Mouse (Mus musculus): ENCODE results near the gene Gabrr3. TPM values are rescaled to one million over a fixed set of nuclear protein-coding genes. Genes with fewer than 3 reads are reported as not detected.

The Gabrr3 gene
- 0.11 TPM in 1 of 2 replicates, not detected in the other for polyA plus RNA-seq (2014; fragmentation: Nextera tagmentation; extraction: Ambion mirVana)

- H3K9ac ChIP-seq (ENCODE audit: low read length): no peak within 1 kb of the TSS
- no peaks in the 10 kb centered on the region for H3K4me1 ChIP-seq (ENCODE audit: control insufficient read depth, insufficient read depth, low read length)
- no peak for ATAC-seq (ENCODE audit: insufficient read depth, low FRiP score, low TSS enrichment)
- no peak within 1 kb of the TSS for H3K4me2 ChIP-seq (ENCODE audit: low read depth)
- no peaks in the 10 kb centered on the region for H3K27me3 ChIP-seq (ENCODE audit: control insufficient read depth, insufficient read depth, low read length)
- no peaks in the 10 kb centered on the region for H3K9me3 ChIP-seq (ENCODE audit: control insufficient read depth, low read length)
- 77% methylated on average over 5 of the region's 5 CpGs for WGBS
- no peak within 1 kb of the TSS for H3K27ac ChIP-seq (ENCODE audit: low read depth, low read length)
- DNase-seq (ENCODE audit: low spot score): no peak
- H3K36me3 ChIP-seq (ENCODE audit: control insufficient read depth, insufficient read depth, low read length): no peaks in the 10 kb centered on the region
- no peak within 1 kb of the TSS for H3K4me3 ChIP-seq (ENCODE audit: low read depth, low read length)
These were observed at the start of gene Gabrr3 for GRCm38 (mm10) chr16:59407032-59407431. Gabrr3 (plus strand) TSS chr16:59407332.

- H3K27ac ChIP-seq (ENCODE audit: low read depth, low read length): no peak within 1 kb of the TSS
These were observed 43.2 kb upstream of the Gabrr3 start, which contains the start of gene Olfr209 for GRCm38 (mm10) chr16:59363893-59364292. Olfr209 (minus strand) TSS chr16:59363993.

GRCm38 (mm10) chr16:59393300-59393699 lies 13.8 kb upstream of the Gabrr3 start:
- no peak for DNase-seq (ENCODE audit: low spot score)
- WGBS: 87% methylated on average over 3 of the region's 3 CpGs
- no peak overlapping the region for H3K9ac ChIP-seq (ENCODE audit: low read length)
- no peak overlapping the region for H3K4me2 ChIP-seq (ENCODE audit: low read depth)
- H3K27me3 ChIP-seq (ENCODE audit: control insufficient read depth, insufficient read depth, low read length): no peaks in the 10 kb centered on the region
- H3K4me3 ChIP-seq (ENCODE audit: low read depth, low read length): no peak overlapping the region
- H3K36me3 ChIP-seq (ENCODE audit: control insufficient read depth, insufficient read depth, low read length): no peaks in the 10 kb centered on the region
- H3K27ac ChIP-seq (ENCODE audit: low read depth, low read length): no peak overlapping the region
- no peaks in the 10 kb centered on the region for H3K4me1 ChIP-seq (ENCODE audit: control insufficient read depth, insufficient read depth, low read length)
- ATAC-seq (ENCODE audit: insufficient read depth, low FRiP score, low TSS enrichment): no peak
- H3K9me3 ChIP-seq (ENCODE audit: control insufficient read depth, low read length): no peaks in the 10 kb centered on the region

More at GRCm38 (mm10) chr16:59363893-59364292, 43.2 kb upstream of the Gabrr3 start, which contains the start of gene Olfr209:
- H3K4me3 ChIP-seq (ENCODE audit: low read depth, low read length): no peak within 1 kb of the TSS
- H3K4me1 ChIP-seq (ENCODE audit: control insufficient read depth, insufficient read depth, low read length): no peaks in the 10 kb centered on the region
- 82% methylated on average over 2 of the region's 2 CpGs for WGBS
- no peak within 1 kb of the TSS for H3K9ac ChIP-seq (ENCODE audit: low read length)
- ATAC-seq (ENCODE audit: insufficient read depth, low FRiP score, low TSS enrichment): no peak
- H3K9me3 ChIP-seq (ENCODE audit: control insufficient read depth, low read length): no peaks in the 10 kb centered on the region
- H3K27me3 ChIP-seq (ENCODE audit: control insufficient read depth, insufficient read depth, low read length): no peaks in the 10 kb centered on the region
- DNase-seq (ENCODE audit: low spot score): no peak
- H3K4me2 ChIP-seq (ENCODE audit: low read depth): no peak within 1 kb of the TSS
- H3K36me3 ChIP-seq (ENCODE audit: control insufficient read depth, insufficient read depth, low read length): no peaks in the 10 kb centered on the region

GRCm38 (mm10) chr16:59401102-59401501 lies 6.0 kb upstream of the Gabrr3 start:
- Histone ChIP-seq H3K4me1 (ENCODE audit: control insufficient read depth, insufficient read depth, low read length) (no peaks in the 10 kb centered on the region), H3K4me2 (ENCODE audit: low read depth) (no peak overlapping the region), H3K4me3 (ENCODE audit: low read depth, low read length) (no peak overlapping the region), H3K9me3 (ENCODE audit: control insufficient read depth, low read length) (no peaks in the 10 kb centered on the region), H3K9ac (ENCODE audit: low read length) (no peak overlapping the region), H3K27ac (ENCODE audit: low read depth, low read length) (no peak overlapping the region), H3K36me3 (ENCODE audit: control insufficient read depth, insufficient read depth, low read length) (no peaks in the 10 kb centered on the region), H3K27me3 (ENCODE audit: control insufficient read depth, insufficient read depth, low read length) (no peaks in the 10 kb centered on the region)
- no peak for ATAC-seq (ENCODE audit: insufficient read depth, low FRiP score, low TSS enrichment)
- WGBS: 74% methylated on average over 7 of the region's 7 CpGs
- no peak for DNase-seq (ENCODE audit: low spot score)

- no peak overlapping the region for H3K27ac ChIP-seq (ENCODE audit: low read depth, low read length)
- no peaks in the 10 kb centered on the region for H3K4me1 ChIP-seq (ENCODE audit: control insufficient read depth, insufficient read depth, low read length)
- 74% methylated on average over 4 of the region's 4 CpGs for WGBS
- no peaks in the 10 kb centered on the region for H3K27me3 ChIP-seq (ENCODE audit: control insufficient read depth, insufficient read depth, low read length)
- H3K36me3 ChIP-seq (ENCODE audit: control insufficient read depth, insufficient read depth, low read length): no peaks in the 10 kb centered on the region
- no peak overlapping the region for H3K4me2 ChIP-seq (ENCODE audit: low read depth)
- H3K9me3 ChIP-seq (ENCODE audit: control insufficient read depth, low read length): no peaks in the 10 kb centered on the region
- H3K4me3 ChIP-seq (ENCODE audit: low read depth, low read length): no peak overlapping the region
- DNase-seq (ENCODE audit: low spot score) (no peak), ATAC-seq (ENCODE audit: insufficient read depth, low FRiP score, low TSS enrichment) (no peak)
- H3K9ac ChIP-seq (ENCODE audit: low read length): no peak overlapping the region
These were observed 5.1 kb upstream of the Gabrr3 start for GRCm38 (mm10) chr16:59401985-59402384.

GRCm38 (mm10) chr16:59403684-59404083 lies 3.4 kb upstream of the Gabrr3 start:
- H3K36me3 ChIP-seq (ENCODE audit: control insufficient read depth, insufficient read depth, low read length): no peaks in the 10 kb centered on the region
- H3K4me2 ChIP-seq (ENCODE audit: low read depth): no peak overlapping the region
- no peak overlapping the region for H3K27ac ChIP-seq (ENCODE audit: low read depth, low read length)
- H3K9me3 ChIP-seq (ENCODE audit: control insufficient read depth, low read length): no peaks in the 10 kb centered on the region
- no peak overlapping the region for H3K9ac ChIP-seq (ENCODE audit: low read length)
- H3K27me3 ChIP-seq (ENCODE audit: control insufficient read depth, insufficient read depth, low read length): no peaks in the 10 kb centered on the region
- peak; percentile 50 for DNase-seq (ENCODE audit: low spot score)
- no peaks in the 10 kb centered on the region for H3K4me1 ChIP-seq (ENCODE audit: control insufficient read depth, insufficient read depth, low read length)
- peak; percentile 58; the same call in 1 of the 2 replicates for ATAC-seq (ENCODE audit: insufficient read depth, low FRiP score, low TSS enrichment)
- 20% methylated on average over 4 of the region's 4 CpGs for WGBS
- H3K4me3 ChIP-seq (ENCODE audit: low read depth, low read length): no peak overlapping the region

GRCm38 (mm10) chr16:59404798-59405197 lies 2.3 kb upstream of the Gabrr3 start:
- H3K9me3 ChIP-seq (ENCODE audit: control insufficient read depth, low read length): no peaks in the 10 kb centered on the region
- 81% methylated on average over 9 of the region's 9 CpGs for WGBS
- no peak overlapping the region for H3K4me3 ChIP-seq (ENCODE audit: low read depth, low read length)
- H3K36me3 ChIP-seq (ENCODE audit: control insufficient read depth, insufficient read depth, low read length): no peaks in the 10 kb centered on the region
- no peaks in the 10 kb centered on the region for H3K4me1 ChIP-seq (ENCODE audit: control insufficient read depth, insufficient read depth, low read length)
- H3K4me2 ChIP-seq (ENCODE audit: low read depth): no peak overlapping the region
- H3K27ac ChIP-seq (ENCODE audit: low read depth, low read length): no peak overlapping the region
- H3K27me3 ChIP-seq (ENCODE audit: control insufficient read depth, insufficient read depth, low read length): no peaks in the 10 kb centered on the region
- no peak overlapping the region for H3K9ac ChIP-seq (ENCODE audit: low read length)
- ATAC-seq (ENCODE audit: insufficient read depth, low FRiP score, low TSS enrichment) (no peak), DNase-seq (ENCODE audit: low spot score) (no peak)

- Histone ChIP-seq H3K4me2 (ENCODE audit: low read depth) (no peak overlapping the region), H3K9ac (ENCODE audit: low read length) (no peak overlapping the region), H3K27me3 (ENCODE audit: control insufficient read depth, insufficient read depth, low read length) (no peaks in the 10 kb centered on the region), H3K36me3 (ENCODE audit: control insufficient read depth, insufficient read depth, low read length) (no peaks in the 10 kb centered on the region), H3K27ac (ENCODE audit: low read depth, low read length) (peak overlapping the region; percentile 67; the same call in 1 of the 2 replicates), H3K4me3 (ENCODE audit: low read depth, low read length) (no peak overlapping the region), H3K4me1 (ENCODE audit: control insufficient read depth, insufficient read depth, low read length) (no peaks in the 10 kb centered on the region), H3K9me3 (ENCODE audit: control insufficient read depth, low read length) (no peaks in the 10 kb centered on the region)
- DNase-seq (ENCODE audit: low spot score) (peak; percentile 33), ATAC-seq (ENCODE audit: insufficient read depth, low FRiP score, low TSS enrichment) (peak; percentile 79)
- 48% methylated on average over 15 of the region's 15 CpGs for WGBS
These were observed 2.2 kb downstream of the Gabrr3 start for GRCm38 (mm10) chr16:59409341-59409748.

- H3K4me2 ChIP-seq (ENCODE audit: low read depth): no peak overlapping the region
- no peak for DNase-seq (ENCODE audit: low spot score)
- H3K27me3 ChIP-seq (ENCODE audit: control insufficient read depth, insufficient read depth, low read length): no peaks in the 10 kb centered on the region
- H3K4me1 ChIP-seq (ENCODE audit: control insufficient read depth, insufficient read depth, low read length): no peaks in the 10 kb centered on the region
- no peak overlapping the region for H3K4me3 ChIP-seq (ENCODE audit: low read depth, low read length)
- no peaks in the 10 kb centered on the region for H3K36me3 ChIP-seq (ENCODE audit: control insufficient read depth, insufficient read depth, low read length)
- no peak for ATAC-seq (ENCODE audit: insufficient read depth, low FRiP score, low TSS enrichment)
- 68% methylated on average over 2 of the region's 2 CpGs for WGBS
- H3K9me3 ChIP-seq (ENCODE audit: control insufficient read depth, low read length): no peaks in the 10 kb centered on the region
- H3K27ac ChIP-seq (ENCODE audit: low read depth, low read length): peak overlapping the region; percentile 67; the same call in 1 of the 2 replicates
- no peak overlapping the region for H3K9ac ChIP-seq (ENCODE audit: low read length)
These were observed 2.7 kb downstream of the Gabrr3 start for GRCm38 (mm10) chr16:59409800-59410199.
